Mouse (Mus musculus) testis, adult 2 months (tissue): Measurements from ENCODE around the gene Aox2. TPM values are rescaled to one million over a fixed set of nuclear protein-coding genes. Genes with fewer than 3 reads are reported as not detected.

ENCODE experiments used
- H3K27ac ChIP-seq: fragments of 200-500 bp; 2 replicates; pipeline ENCODE4 v1.5.1; 2012; ENCODE audit warnings: low read depth, low read length; ENCODE audit not compliant: control insufficient read depth, insufficient read depth
- H3K27me3 ChIP-seq: fragments of 200-500 bp; 2 replicates; pipeline ENCODE4 v1.6.1; 2012; ENCODE audit warnings: mild to moderate bottlenecking, low read length, moderate library complexity; ENCODE audit not compliant: control insufficient read depth, insufficient read depth
- H3K36me3 ChIP-seq: fragments of 200-500 bp; 2 replicates; pipeline ENCODE4 v1.6.1; 2012; ENCODE audit warnings: mild to moderate bottlenecking, low read length; ENCODE audit not compliant: control insufficient read depth, insufficient read depth
- H3K4me1 ChIP-seq: fragments of 200-500 bp; 2 replicates; pipeline ENCODE4 v1.6.1; 2012; ENCODE audit warnings: low read length; ENCODE audit not compliant: control insufficient read depth, insufficient read depth
- H3K4me3 ChIP-seq: fragments of 200-500 bp; 2 replicates; pipeline ENCODE4 v1.5.1; 2012; ENCODE audit warnings: low read depth, mild to moderate bottlenecking, low read length, moderate library complexity, mixed read lengths; ENCODE audit not compliant: control insufficient read depth
- CTCF ChIP-seq: fragments of 200-500 bp; IDR thresholded peaks from 2 replicates; pipeline ENCODE4 v1.5.1; 2012; ENCODE audit warnings: low read depth, mild to moderate bottlenecking, inconsistent platforms, low read length, moderate library complexity; ENCODE audit not compliant: control insufficient read depth, insufficient read depth, insufficient replicate concordance
- POLR2A ChIP-seq: fragments of 200-500 bp; IDR thresholded peaks from 2 replicates; pipeline ENCODE4 v1.6.1; 2012; ENCODE audit warnings: low read depth, mild to moderate bottlenecking, inconsistent platforms, low read length, moderate library complexity; ENCODE audit not compliant: control insufficient read depth
- polyA plus RNA-seq: library from polyadenylated mRNA; depleted of rRNA; stranded (reverse); fragments of >200 nt; gene quantifications from 2 replicates; pipeline ENCODE4 v1.2.3, GENCODE M21; 2012

Gene Aox2
- polyA plus RNA-seq, 1 experiment: 0.27 TPM

DNA sequence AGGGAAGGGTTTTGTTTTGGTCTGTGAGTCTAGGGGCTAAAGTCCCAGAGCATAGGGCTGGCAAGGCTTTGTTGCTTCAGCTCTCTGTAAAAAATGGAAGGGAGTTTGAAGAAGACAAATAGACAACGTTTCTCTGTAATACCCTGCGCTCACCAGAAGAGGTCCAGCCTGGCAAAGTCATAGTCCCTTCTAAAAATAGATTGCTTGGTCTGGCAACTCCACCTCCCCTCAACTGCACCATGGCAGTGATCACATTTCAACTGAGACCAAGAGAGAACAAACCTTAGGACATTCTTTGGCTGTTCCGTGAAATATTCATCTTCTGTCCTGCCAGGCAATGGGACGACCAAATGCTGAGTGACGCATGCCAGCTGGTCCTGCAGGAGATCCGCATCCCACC, 37.8 kb upstream of the Aox2 start:
- Histone ChIP-seq H3K27ac (no peak overlapping the region), H3K4me3 (no peak overlapping the region), H3K27me3 (no peaks in the 10 kb centered on the region), H3K36me3 (no peaks in the 10 kb centered on the region), H3K4me1 (no peaks in the 10 kb centered on the region; the same call in 1 of the 2 replicates)
- TF ChIP-seq CTCF (no peak), POLR2A (no peak)

DNA sequence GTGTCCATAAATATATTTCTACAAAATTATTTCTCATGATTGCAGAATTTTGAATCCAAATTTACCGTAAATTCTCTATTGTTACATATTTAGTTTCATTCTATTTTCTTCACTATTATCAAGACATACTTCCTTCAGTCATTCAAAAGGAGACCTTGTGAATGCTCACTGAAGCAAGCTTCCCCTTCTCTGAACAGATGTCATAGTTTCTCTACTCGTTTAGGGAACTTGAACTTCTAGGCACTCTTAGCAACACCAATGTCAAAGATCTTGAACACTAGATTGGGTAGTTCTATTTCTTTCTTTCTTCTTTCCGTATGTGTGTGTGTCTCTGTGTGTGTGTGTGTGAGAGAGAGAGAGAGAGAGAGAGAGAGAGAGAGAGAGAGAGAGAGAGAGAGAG, 33.6 kb upstream of the Aox2 start:
- H3K27me3 ChIP-seq: no peaks in the 10 kb centered on the region
- H3K27ac ChIP-seq: no peak overlapping the region
- no peak for TF ChIP-seq CTCF
- no peak for TF ChIP-seq POLR2A
- H3K4me3 ChIP-seq: no peak overlapping the region
- H3K4me1 ChIP-seq: no peaks in the 10 kb centered on the region
- no peaks in the 10 kb centered on the region for H3K36me3 ChIP-seq

DNA sequence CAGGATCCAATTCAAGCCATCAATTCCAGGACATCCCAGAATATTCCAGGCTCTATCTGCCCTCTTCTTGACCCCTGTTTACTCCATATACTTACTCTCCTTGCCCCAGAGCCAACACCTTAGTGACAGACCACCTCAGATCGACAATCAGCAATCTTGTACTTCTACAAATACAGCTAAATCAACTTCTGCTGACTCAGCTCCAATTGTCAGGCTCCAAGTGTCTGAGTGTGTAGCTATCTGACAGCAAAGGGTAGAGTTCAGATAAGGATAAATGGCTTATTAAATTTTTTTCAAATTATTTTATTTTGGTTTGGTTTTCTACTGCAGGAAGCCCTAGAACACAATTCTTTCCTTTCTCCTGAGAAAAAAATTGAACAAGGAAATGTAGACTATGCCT, 29.6 kb upstream of the Aox2 start:
- no peaks in the 10 kb centered on the region for H3K4me1 ChIP-seq
- no peaks in the 10 kb centered on the region for H3K36me3 ChIP-seq
- H3K27me3 ChIP-seq: no peaks in the 10 kb centered on the region
- no peak overlapping the region for H3K4me3 ChIP-seq
- no peak for TF ChIP-seq CTCF
- no peak for TF ChIP-seq POLR2A
- H3K27ac ChIP-seq: no peak overlapping the region

DNA sequence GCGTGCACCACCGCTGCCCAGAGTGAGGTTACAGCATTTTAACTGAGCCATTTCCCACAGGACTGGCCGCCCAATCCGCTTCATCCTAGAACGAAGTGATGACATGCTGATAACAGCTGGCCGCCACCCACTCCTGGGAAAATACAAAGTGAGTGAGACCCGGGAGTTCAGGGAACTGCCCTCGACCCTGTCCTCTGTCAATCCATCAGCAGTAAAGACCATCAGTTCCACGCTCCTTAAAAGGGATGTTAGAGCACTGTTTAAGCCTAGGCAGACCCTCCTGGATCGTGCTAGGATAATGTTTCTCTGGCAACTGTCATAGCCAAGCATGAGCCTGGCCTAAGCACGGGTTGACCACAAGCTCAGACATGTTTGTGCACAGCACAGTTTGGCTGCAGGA, 24.7 kb upstream of the Aox2 start:
- Histone ChIP-seq H3K4me1 (no peaks in the 10 kb centered on the region), H3K27me3 (no peaks in the 10 kb centered on the region), H3K27ac (no peak overlapping the region), H3K4me3 (no peak overlapping the region), H3K36me3 (no peaks in the 10 kb centered on the region)
- TF ChIP-seq POLR2A (no peak), CTCF (no peak)

DNA sequence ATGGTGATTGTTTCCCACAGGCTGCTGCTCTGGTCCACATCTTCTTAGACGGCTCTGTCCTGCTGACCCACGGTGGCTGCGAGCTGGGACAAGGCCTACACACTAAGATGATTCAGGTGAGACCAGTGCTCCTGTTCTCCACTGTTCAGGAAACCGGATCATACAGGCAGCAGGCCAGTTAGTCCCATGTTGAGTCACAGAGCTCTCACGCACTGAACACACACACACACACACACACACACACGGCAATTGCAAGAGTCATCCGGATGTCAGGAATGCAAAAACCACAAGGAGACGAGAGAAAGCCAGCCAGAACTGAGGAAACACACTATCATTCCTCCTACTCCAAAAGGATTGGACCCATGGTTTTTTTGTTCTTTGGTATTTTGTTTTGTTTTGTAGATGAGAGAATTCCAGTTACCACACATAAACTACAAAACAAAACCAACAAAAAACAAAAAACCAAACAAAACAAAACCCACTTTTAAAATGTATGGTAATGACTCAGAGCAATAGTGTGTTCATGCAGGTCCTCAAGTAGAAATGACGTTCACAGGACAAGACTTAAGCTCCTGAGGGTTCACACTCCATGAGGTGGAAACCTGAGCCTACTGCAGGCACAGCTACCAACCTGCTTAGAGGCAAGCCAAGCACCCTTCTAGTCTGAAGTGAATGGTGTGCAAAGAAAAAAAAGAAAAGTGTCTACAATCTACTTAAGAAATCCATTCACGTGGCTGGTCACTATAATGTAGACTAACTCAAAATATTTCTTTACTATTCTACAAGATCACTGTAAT, 20.7 kb upstream of the Aox2 start:
- TF ChIP-seq POLR2A (no peak), CTCF (no peak)
- H3K36me3 ChIP-seq: no peaks in the 10 kb centered on the region
- H3K27ac ChIP-seq: no peak overlapping the region
- H3K4me3 ChIP-seq: no peak overlapping the region
- H3K27me3 ChIP-seq: no peaks in the 10 kb centered on the region
- no peaks in the 10 kb centered on the region for H3K4me1 ChIP-seq

DNA sequence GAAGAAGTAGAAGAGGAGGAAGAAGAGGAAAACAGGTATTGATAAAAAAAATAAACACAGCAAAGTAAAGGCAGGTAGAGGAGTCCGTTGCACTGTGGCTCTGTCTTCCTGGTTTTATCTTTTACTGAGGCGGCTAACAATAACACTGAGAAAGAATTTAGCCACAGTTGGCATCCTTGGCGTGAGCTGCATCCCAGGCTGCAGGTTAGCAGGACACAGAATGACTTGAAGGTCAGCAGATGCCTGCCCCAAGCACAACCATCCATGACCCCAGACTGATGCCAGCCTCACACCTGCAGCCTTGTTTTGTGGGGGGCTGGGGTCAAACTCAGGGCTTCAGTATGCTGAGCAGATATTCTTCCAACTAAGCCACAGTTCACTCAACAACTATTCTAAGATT, 17.8 kb upstream of the Aox2 start:
- no peaks in the 10 kb centered on the region for H3K27me3 ChIP-seq
- TF ChIP-seq CTCF (no peak), POLR2A (no peak)
- no peak overlapping the region for H3K27ac ChIP-seq
- H3K4me3 ChIP-seq: no peak overlapping the region
- no peaks in the 10 kb centered on the region for H3K36me3 ChIP-seq
- no peaks in the 10 kb centered on the region for H3K4me1 ChIP-seq

DNA sequence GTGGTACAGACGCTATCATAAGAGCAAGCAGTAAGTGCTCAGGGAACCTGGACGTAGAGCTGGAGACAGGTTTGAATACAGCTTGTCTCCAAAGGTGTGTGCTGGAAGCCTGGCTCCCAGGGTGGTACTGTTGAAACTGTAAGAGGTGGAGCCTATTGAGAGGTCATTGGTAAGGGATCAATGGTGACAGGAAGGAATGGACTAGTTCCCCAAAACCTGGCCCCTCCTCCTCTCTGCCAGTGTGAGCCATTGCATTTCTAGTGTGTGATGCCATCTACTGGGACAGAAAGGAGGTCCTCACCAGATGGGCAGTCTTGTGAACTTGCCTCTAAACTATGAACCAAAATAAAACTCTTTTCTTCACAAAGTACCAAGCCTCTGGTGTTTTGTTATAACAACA, 9.9 kb upstream of the Aox2 start:
- H3K27ac ChIP-seq: no peak overlapping the region
- H3K4me3 ChIP-seq: no peak overlapping the region
- no peaks in the 10 kb centered on the region for H3K27me3 ChIP-seq
- H3K36me3 ChIP-seq: no peaks in the 10 kb centered on the region
- H3K4me1 ChIP-seq: no peaks in the 10 kb centered on the region
- TF ChIP-seq POLR2A (no peak), CTCF (no peak)
